Mouse (Mus musculus) ovary, postnatal 36 days (tissue): ENCODE measurements around the gene Naa30.
"Not testable (repeated sequence)": the region's sequence is repeated elsewhere in the genome, so short reads cannot be mapped to it uniquely, and the experiment has no call there.

Experiments
- DNase-seq: peaks from one replicate; pipeline ENCODE4 v3.0.0; 2022; ENCODE audit warnings: low spot score, mixed read lengths

The Naa30 gene

DNA sequence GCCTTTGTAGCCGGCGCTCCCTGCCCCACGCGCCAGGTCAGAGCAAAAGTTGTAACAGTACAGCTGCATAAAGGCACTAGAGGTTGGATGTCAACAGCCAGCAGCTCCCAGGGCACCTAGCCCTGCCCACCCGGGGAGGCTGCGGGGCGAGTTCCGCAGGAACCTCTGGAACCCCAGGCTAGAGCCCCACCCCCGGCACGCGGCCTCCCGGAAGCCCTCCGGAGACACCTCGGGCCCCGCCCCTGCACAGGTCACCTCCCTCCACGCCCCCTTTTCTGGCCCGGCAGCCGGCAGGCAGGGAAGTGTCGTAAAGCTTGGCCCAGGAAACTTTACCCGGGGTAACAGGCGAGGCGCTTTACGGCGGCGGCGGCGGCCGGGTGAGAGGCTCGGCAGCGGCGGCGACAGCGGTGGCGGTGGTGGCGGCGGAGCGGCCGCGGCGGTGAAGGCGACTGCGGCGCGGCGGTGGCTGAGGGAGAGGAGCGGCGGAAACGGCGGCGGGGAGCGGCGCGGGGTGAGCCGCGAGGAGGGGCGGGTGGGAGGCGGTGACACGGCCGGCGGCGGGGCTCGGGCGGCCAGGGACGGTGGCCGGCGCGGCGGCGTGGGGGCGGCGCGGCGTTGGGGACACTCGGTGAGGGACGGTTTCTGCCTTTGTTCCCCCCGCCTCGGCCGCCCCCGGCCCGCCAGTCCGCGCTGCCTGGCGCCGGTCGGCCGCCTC lies at the start of gene Naa30:
Gene Naa30 (plus strand): TSS at position 360 of the 715 bp plus-strand sequence.
- DNase-seq: peak; percentile 97

DNA sequence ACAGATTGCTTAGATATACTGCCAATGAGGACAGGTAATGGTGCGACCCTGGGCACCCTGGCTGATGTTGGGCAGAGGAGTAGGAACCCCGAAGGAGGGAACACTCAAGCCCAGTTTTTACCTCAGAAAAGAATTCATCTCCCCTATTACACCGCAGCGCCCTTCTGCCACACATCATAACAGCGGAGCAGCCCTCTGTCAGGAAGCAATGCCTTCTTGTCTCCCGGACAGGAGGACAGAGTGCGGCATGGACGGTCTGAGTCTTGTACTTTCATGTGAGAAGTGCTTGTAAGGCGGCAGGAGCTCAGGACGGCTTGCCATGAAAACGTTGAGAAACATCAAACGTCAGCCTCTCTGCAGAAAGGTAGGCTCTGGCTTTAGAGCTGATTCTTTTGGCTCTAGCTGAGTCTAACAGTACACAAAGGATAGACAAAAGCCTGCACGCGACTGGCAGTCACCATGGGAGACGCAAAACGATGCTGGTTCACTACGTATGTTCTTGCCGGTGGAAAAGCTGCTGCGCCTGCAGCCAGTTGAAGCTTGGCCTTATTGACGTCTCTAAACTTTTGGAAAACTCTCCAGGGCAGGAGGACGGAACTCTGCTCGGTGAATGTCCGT lies 44.8 kb upstream of the Naa30 start:
- no peak for DNase-seq

DNA sequence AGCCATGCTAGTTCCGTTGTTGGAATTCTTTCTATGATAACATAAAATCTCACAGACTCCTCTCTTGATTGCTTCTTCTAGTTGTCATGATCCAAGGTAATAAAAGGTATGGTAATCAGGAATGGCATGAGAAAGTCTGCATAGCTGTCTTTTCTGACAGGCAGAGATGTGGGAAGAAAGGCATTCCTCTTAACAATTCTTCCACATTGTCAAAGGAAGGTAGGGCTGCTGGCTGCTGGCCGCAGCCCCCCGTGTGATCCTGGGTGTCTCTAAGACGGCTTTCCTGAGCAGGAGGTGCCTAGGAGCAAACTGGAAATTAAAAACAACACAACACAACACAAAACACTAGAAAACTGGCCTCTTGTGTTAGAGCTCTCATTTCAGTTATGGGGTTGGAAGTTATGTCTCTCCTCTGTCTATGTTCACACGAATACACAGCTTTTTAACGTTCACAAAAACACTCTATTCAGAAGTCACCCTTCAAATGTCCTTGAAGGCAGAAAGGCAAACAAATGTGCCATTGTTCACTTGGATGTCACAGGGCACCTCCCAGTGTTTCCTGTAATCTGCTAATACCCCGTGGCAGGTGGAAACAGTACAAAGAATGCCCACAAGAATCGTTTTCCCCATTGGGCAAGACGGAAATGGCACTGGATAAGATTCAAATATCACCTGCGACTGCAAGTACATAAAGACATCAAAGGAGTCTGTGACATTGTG lies 43.3 kb upstream of the Naa30 start:
- DNase-seq: no peak

DNA sequence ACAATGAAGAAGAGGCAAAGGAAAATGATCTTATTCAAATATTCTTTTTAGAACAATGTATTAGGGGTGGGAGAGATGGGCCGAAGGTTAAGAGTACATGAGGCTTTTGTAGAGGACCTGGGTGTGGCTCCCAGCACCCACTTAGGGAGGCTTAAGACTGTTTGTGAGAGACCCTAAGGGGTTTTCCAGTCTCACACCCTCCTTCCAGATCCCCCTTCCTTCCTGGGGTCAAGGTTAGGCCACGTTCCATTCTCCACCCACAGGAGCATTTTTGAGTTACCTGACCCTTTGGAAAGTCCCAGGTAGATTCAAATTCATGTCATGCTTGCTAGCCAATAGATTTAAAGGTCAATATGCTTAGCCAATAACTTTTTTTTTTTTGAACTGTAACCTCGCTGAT lies 39.6 kb upstream of the Naa30 start:
- no peak for DNase-seq

DNA sequence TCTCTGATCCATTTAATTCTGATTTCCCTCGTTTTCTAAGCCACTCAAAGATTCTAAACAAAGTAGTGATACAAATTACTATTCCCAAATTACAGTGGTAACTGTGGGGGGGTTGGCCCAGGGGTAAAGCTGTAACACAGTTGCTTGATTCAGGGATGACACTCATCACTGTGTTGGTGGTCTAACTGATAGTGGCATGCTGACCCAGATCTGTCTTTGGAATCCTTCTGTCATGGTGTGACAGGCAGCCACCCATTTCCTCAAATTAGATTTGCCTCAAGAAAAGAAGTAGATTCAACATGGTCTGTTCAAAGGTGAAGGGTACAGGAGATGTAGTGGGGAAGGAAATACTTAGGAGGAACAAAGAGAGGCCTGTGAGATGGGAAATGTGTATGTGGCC lies 33.9 kb upstream of the Naa30 start:
- no peak for DNase-seq

DNA sequence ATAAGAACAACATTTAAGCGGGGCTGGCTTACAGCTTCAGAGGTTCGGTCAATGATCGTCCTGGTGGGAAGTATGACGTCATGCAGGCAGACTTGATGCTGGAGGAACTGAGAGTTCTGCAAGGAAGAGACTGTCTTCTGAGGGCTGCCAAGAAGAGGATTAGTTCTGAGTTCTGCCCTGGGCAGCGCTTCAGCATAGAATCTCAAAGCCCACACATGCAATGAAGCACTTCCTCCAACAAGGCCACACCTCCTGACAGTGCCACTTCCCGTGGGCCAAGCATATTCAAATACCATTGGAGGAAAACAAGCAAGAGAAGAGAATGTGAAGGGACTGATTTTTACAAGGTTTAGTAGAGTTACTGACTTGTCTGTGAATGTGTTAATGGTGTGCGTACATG lies 31.3 kb upstream of the Naa30 start:
- DNase-seq: no peak

DNA sequence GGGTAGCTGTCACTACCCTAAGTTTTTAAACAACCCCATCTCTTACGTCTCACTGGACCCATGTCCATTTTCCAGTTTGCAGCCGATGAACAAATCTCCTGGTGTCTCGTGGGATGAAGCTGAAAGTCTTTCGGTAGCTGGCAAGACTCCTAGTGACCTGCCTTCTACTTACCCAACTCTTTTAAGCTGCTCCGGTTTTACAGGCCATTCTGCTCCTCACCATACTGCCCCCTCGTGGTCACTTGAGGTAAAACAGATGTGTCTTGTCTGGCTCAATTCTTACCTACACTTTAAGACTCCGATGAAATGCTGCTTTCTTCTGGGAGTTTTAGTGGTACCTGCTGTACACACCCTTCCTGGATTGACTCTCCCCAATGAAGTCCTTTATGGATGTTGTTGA lies 18.2 kb upstream of the Naa30 start:
- DNase-seq: peak; percentile 45

DNA sequence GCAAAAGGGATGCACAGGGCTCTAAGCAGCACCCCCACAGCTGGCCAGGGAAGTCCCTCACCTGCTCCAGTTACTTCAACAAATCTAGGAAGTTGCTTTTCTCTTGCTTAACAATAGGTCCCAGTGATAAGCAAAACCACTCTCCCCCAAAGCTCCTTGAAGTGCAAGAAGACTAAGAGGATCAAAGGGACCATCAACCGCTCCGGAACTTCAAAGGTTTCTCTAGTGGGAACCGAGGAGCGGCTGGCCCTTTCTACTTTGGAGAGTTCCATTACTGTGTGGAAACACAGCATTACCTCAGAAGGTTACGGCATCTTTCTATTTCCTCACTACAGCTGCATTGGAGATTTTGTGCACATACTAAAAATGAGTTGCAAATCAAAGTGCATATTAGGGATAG lies 16.5 kb upstream of the Naa30 start:
- no peak for DNase-seq

DNA sequence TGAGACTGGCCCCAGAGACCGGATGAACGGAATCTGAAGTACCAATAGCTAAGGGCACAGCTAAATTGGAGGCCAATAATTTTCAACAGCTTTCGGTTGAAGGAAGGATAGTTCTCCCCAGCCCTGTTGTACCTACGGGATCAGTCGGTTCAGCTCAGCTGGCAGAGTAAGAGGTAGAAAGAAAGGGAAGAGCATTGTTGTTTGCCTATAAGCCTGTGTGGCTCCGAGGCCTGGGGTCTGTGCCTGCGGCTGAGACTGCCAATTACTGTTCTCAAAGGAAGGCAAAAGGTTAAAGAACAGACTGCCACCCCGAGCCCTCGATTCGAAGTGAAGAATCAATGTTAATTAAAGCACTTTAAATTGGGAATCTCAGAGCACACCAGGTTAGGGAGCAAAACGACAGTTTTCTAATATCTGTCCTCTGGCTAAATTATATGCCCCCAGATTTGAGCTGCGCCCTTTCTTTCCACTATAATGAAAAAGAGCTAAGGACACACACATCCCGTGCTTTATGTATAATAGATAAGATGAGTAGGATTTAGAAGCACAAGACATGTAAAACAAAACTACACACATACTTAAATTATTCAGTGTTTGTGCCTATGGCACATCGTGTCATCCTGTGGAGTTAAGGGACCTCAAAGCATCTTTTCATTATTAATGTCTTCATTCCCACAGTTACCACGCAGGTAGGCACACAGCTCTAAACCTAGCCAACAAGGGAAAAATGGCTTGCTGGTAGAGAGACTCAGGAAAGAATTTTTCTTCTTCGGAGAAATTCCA lies 13.7 kb upstream of the Naa30 start:
- no peak for DNase-seq

DNA sequence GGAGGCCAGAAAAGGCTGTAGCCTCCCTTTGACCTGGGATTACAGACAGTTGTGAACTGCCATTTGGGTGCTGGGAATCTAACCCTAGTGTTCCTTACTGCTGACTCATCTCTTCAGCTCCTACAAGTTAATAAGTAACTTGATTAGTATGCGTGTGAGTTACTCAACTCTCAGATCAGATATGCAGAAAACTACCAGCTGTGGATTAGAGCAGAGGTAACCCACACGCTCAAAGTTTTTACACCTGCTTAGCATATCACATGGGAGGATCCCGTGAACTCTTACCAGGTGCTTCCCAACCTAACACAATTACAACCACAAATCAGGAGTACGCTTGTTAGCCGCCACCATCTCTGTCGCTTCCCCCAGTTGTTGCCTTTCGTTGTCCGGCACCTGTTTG lies 740 bp upstream of the Naa30 start:
- DNase-seq: no peak

DNA sequence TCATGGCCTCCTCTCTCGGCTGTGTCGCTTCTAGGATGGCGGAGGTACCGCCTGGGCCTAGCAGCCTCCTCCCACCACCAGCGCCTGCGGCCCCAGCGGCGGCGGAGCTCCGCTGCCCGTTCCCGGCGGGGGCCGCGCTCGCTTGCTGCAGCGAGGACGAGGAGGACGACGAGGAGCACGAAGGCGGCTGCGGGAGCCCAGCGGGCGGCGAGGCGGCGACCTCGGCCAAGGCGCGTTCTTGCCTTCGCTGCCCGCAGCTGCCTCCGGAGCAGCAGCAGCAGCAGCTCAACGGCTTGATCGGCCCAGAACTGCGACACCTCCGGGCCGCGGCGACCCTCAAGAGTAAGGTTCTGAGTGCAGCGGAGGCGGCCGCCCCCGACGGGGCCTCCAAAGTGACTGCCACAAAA lies 559 bp downstream of the Naa30 start:
- DNase-seq: peak; percentile 63

DNA sequence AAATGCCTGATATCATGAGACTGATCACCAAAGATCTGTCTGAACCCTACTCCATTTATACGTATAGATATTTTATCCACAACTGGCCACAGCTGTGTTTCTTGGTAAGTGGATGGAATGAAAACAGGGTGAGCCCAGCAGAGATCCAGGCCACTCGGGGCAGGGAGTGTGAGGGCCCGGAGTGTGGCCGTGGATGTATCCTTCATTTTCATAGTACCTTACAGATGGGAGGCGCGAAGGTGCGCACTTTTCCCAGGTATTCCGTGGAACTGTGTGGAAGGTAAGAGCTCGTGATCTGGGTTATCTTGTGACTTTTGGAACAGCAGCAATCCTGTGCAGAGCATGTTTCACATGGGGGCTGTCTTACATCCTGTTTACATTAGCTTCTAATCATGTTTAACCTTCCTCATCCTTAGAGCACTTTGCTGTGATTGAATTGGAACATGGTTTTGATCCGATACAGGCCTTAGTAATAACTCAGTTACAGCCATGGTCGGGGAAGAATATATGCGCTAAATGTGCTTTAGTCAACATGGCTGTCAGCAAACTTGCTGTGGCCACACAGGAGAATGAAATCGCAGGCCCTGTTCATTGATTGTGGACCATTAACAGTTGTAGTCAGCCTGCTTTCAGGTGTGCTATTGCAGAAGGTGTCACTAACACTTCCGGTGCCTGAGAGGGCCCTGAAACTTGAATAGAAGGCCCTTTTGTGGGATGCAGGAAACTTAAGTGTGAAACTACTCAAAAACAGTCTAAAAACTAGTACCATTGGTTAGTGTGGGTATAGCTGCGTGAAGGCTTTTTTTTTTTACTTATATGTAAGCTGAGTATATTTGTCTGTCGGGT lies 1.5 kb downstream of the Naa30 start:
- DNase-seq: no peak

DNA sequence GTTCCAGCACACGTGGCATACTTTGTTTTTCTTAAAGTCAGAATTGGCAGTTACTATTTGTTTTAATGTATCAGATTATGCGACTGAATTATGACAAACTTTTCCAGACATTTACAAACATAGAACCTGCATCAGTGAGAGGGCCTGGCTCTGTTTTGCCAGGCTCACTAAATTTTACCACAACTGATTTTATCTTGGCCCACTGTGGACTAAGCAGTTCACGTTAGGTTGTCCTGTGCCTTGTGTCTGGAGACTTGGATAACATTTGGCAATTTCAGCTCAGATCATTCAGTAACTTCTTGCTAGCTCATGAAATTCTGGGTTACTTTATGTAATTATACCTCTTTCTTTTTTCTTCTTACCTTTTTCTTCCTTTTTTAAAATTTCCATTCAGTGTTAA lies 7.7 kb downstream of the Naa30 start:
- no peak for DNase-seq

DNA sequence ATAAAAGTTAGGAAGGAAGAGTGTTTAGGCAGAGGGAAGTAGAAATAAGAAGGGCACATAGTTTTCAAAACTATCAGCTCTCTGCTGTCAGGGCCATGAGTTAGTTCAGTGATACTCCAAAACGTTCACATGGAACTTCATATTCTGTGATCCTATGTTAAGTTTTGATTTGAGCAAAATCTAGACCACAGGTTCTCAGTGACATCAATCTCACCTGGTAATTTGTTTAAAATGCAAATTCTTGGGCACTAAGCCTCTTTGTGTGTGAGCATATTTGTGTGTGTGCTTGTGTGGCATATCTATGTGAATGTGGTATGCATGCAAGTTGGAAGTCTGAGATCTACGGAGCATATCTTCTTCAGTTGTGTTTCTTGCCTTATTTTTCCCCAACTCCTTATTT lies 14.2 kb downstream of the Naa30 start:
- no peak for DNase-seq

DNA sequence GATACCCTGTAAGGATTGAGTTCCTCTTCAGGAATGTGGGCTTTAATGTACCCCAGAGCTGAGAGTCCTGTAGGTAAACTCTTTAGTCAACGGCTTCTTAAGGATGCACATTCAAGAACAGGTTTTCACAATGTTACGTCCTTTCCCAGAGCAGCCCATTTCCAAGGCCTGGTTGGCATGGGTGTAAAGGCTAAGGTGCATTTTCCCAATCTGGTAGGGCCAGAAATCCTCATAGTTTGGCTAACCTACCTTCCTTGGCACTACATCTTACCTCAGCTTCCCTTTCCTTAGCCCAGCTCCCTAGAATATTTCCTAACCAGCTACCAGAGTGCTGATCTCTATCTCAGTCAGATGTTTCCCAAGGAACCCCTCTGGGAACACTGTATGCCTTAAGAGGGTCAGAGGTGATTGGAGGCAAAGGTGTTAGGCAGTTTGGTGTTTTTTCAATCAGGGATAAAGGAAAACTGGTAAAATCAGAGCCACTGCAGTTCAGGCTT lies 25.1 kb downstream of the Naa30 start:
- no peak for DNase-seq

DNA sequence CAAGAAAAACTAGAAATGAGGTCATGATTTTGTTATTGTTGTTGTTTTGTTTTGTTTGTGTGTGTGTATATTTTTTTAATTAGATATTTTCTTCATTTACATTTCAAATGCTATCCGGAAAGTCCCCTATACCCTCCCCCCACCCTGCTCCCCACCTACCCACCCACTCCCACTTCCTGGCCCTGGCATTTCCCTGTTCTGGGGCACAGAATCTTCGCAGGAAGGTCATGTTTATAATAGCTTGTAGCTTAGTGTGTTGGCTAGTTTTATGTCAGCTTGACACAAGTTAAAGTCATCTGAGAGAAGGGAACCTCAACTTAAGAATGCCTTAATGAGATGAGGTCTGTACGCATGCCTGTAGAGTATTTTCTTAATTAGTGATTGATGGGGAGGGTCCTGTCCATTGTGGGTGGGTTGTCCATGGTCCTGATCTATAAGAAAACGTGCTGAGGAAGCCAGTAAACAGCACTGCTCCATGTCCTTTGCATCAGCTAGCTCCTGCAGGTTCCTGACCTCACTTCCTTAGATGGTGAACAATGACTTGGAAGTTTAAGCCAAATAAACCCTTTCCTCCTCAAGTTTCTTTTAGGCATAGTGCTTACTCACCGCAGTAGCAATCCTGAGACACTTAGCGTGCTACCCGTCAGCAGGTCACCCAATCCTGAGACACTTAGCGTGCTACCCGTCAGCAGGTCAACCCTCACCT lies 29.2 kb downstream of the Naa30 start:
- no peak for DNase-seq

DNA sequence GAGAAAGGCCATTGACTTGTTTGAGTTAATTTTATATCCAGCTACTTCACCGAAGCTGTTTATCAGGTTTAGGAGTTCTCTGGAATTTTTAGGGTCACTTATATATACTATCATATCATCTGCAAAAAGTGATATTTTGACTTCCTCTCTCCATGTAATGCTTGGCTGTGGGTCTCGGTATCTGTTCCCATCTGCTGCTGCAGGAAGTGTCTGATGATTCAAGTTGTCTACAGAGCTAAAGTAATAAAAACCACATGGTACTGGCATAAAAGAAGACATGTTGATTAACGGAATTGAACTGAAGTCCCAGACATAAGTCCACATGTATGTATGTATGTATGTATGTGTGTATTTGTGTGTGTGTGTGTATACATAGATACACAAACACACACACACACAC lies 38.2 kb downstream of the Naa30 start:
- not testable (repeated sequence) for DNase-seq

DNA sequence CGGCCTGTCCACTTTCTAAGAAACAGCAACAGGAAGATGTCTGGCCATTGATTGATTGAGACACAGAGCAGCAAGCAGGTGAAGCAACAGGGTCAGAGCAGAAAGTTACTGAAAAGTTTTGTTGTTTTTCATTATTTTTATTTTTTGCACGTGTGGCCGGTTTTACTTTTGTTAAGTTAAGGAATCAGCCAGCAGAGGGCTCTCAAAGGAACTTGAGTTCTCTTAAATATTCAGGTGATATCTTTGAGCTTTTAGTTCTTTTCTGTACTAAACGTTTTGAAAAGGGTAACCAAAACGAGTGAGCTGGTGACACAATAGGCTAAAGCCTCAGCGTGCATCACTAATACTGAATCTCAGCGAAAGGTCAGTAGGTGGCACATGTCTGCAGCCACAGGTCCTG lies 46.7 kb downstream of the Naa30 start:
- DNase-seq: no peak

DNA sequence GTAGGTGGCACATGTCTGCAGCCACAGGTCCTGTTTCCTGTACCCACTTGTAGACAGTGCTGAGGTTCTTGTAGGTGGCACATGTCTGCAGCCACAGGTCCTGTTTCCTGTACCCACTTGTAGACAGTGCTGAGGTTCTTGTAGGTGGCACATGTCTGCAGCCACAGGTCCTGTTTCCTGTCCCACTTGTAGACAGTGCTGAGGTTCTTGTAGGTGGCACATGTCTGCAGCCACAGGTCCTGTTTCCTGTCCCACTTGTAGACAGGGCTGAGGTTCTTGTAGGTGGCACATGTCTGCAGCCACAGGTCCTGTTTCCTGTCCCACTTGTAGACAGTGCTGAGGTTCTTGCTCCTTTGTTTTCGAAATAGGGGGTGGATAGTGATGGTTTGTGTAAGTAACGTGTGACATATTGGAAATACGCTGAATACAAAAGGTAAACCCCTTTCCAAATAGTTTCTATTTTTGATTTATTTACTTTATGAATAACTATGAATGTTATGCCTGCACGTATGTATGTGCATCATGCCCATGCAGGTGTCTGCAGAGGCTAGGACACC lies 47.5 kb downstream of the Naa30 start:
- DNase-seq: not testable (repeated sequence)

DNA sequence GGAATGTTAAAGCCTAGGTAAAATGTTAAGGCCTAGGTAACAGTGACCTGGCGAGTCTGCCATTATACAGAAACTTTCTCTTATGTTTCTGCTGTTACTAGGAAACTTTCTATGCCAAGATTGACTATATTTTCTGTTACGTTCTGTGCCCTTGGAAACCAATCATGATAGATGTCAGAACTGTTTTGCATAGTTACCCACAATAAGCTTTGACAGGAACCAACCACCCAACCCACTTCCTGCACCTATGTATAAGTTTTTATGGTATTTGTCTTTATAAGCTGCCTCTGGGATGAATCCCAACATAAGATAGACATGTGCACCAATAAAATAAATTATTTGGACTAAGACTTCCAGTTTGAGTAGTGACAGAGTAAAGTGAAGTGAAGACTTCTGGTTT lies 49.7 kb downstream of the Naa30 start:
- DNase-seq: no peak

DNA sequence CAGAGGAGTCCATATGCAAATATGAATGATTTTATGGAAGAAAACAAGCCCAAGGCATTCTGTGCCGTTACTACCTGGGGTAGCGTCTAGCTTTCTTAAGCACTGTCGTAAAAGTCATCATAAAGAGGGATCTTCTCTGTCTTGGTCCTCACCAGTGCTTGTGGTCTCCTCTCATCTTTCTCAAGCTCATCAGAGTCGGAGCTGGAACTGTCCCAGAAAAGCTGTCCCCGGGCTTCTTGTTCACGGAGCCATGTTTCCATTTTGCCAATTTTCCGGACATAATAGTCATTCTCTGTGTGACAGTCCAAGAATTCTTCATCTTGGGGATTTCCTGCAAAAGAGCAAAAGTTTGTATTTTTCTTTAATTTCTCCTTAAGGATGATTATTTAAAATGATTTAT lies 54.4 kb downstream of the Naa30 start:
- no peak for DNase-seq
